Mouse (Mus musculus): Measurements from ENCODE around the gene Ptprs.

GRCm38 (mm10) chr17:56424726-56425583 lies 51.3 kb downstream of the Ptprs start:
- TF ChIP-seq CTCF (IDR thresholded peaks at IDR 0.05; ENCODE audit: control insufficient read depth, insufficient read depth, insufficient replicate concordance, low read depth, low read length) (no peak), POLR2A (IDR thresholded peaks at IDR 0.05; ENCODE audit: control insufficient read depth, low read depth, low read length) (no peak; the same call in 1 of the 2 replicates)
